Mouse (Mus musculus): ENCODE measurements at regions not wholly inside any gene's neighbourhood (a gene's known extent, or its start where the extent isn't known, plus 50 kb on each side); places are given as distances from the start of the nearest gene placed in this dataset.
"Not testable (repeated sequence)": the region's sequence is repeated elsewhere in the genome, so short reads cannot be mapped to it uniquely, and the experiment has no call there.

- DNase-seq (ENCODE audit: low spot score), result no peak
These were observed 377.1 kb upstream of the Ngly1 start for GRCm38 (mm10) chr14:15872013-15872412.

GRCm38 (mm10) chr14:15880146-15880545 lies 368.9 kb upstream of the Ngly1 start:
- no peak for DNase-seq (ENCODE audit: low spot score)

- DNase-seq (ENCODE audit: low spot score), result peak; percentile 45
These were observed 367.8 kb upstream of the Ngly1 start for GRCm38 (mm10) chr14:15881284-15881683.

GRCm38 (mm10) chr14:15884641-15885340 lies 364.3 kb upstream of the Ngly1 start:
- no peak for DNase-seq (ENCODE audit: low spot score)

DNA sequence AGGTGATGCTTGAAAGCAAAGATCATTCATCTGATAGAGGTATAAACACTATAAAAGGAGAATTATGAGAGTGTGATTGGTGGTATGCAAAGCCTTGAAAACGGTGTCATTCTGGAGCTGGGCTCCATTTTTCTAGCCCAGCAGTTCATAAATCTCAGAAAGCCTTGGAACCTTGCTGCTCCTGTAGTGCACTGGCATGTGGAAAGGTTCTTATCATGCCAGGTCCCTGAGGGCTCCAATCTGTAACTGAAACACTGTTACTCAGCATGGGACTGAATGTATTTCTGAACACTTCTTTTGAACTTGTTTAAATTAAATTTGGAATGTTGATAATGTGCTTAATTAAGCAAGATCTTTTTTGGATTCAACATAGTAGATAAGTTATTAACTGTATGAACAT lies 352.0 kb upstream of the Ngly1 start:
- DNase-seq (ENCODE audit: low spot score), result no peak

- not testable (repeated sequence) for DNase-seq (ENCODE audit: low spot score)
These were observed 342.7 kb upstream of the Ngly1 start for GRCm38 (mm10) chr14:15906429-15906828.

GRCm38 (mm10) chr14:15913206-15913605 lies 335.9 kb upstream of the Ngly1 start:
- DNase-seq (ENCODE audit: low spot score), result not testable (repeated sequence)

- DNase-seq (ENCODE audit: low spot score), result no peak
These were observed 334.9 kb upstream of the Ngly1 start for GRCm38 (mm10) chr14:15914176-15914575.

- DNase-seq (ENCODE audit: low spot score), result peak; percentile 13
These were observed 324.4 kb upstream of the Ngly1 start for GRCm38 (mm10) chr14:15924676-15925075.

DNA sequence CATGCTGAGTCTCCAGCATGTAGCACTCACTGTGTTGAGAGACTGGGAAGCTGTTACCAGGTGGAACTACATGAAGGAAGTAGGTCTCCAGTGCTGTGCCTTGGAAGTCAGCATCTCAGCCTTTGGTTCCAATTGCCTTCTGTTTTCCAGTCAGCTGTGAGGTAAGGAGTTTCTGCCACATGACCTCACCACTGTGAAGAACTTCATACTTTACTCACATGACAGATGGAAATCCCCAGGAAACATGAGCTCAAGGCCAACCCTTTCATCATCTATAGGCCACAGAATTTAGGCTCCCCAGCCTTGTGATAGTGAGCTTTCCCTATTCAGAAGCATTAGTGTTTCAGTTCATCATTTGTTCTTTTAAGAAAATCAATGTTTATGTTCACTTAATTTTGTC lies 314.4 kb upstream of the Ngly1 start:
- no peak for DNase-seq (ENCODE audit: low spot score)

DNA sequence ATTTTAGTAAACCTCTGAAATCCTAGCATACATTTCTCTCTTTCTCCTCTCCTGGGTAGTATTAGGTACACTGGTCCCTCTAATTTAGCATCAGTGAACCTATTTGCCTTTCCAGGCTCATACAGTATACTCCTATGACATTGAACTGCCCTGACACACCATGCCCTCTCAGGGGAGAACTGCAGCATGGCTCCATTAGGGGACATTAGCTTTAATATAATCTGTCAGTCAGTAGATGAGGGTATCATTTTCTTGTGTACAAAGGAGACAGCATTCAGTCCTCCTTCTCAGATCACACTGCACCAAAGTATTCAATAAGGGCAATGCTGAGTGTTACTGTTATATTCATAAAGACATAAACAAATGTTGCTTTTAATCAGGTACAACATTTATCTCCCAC lies 278.8 kb upstream of the Ngly1 start:
- DNase-seq (ENCODE audit: low spot score), result no peak

DNA sequence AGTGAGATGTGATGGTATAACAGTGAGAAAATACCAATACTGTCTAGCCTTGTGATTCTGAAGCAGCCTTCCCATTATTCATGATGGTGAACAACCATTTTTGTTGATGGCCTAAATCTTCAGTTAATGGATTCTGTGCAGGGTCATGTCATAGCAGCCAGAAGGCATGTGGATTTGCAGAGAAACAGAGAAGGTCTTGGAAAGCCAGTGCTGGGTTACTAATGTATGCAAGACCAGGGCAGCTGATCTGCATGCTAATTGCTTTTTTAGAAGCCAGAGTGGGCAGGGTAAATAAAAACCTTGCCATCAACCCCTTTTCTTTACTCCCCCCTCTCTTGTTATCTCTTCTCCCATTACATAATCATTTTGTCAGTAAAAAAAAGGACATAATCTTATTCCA lies 278.3 kb upstream of the Ngly1 start:
- DNase-seq (ENCODE audit: low spot score), result no peak

DNA sequence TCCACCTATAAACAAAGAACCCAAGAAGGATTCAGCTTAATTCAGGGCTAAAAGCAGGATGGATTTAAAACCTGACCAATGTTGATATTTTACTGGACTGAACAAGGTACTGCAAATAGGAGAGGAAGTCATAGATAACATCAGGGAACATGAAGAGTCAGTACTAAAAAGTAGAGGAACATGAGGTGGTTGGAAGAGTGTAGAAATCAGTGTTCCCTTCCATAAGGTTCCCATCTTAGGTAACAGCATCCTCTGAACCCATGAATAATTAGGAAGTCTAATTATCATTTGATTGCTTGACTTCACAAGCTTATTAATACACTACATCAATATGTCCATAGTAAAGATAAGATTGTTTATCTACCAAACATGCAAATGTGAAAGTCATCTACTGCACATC lies 277.8 kb upstream of the Ngly1 start:
- no peak for DNase-seq (ENCODE audit: low spot score)

GRCm38 (mm10) chr14:15977366-15977765 lies 271.7 kb upstream of the Ngly1 start:
- no peak for DNase-seq (ENCODE audit: low spot score)

- no peak for DNase-seq (ENCODE audit: low spot score)
These were observed 270.8 kb upstream of the Ngly1 start for GRCm38 (mm10) chr14:15978329-15978728.

- DNase-seq (ENCODE audit: low spot score), result no peak
These were observed 243.7 kb upstream of the Ngly1 start for GRCm38 (mm10) chr14:16005409-16005808.

- DNase-seq (ENCODE audit: low spot score), result no peak
These were observed 242.1 kb upstream of the Ngly1 start for GRCm38 (mm10) chr14:16006968-16007367.

DNA sequence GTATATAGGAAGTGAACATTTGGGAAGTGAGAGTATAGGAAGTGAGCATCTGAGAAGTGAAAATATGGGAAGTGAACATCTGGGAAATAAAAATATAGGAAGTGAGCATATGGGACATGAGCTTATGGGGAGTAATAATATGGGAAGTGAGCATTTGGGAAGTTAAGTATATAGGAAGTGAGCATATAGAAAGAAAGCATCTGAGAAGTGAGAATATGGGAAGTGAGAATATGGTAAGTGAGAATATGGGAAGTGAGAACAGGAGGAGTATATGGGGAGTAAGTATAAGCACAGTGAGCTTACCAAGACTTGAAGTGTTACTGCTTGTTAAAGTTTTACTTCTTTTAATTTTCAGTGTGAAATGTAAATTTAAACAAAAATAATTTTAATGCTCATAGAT lies 239.3 kb upstream of the Ngly1 start:
- DNase-seq (ENCODE audit: low spot score), result no peak

GRCm38 (mm10) chr14:16023853-16024252 lies 225.2 kb upstream of the Ngly1 start:
- DNase-seq (ENCODE audit: low spot score), result no peak

- DNase-seq (ENCODE audit: low spot score), result no peak
These were observed 211.3 kb upstream of the Ngly1 start for GRCm38 (mm10) chr14:16037771-16038170.

DNA sequence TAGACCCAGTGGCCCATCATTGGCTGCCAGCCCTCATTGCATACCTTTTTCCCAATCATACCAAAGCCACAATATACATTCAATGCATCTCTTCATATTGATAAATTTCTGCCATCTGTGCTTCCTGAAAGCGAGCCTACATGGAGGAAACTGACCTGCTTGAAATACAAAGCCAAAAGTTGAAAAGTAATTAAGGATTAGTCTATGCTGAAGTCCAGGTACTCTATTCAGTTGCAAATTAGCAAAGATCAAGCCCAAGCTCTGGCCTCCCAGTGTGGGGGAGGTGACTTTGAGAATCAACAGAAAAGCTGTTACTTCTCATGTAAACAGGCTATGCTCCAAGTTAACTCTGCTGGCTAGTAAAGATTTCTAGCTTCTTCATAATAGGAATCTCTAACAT lies 210.7 kb upstream of the Ngly1 start:
- DNase-seq (ENCODE audit: low spot score), result no peak

DNA sequence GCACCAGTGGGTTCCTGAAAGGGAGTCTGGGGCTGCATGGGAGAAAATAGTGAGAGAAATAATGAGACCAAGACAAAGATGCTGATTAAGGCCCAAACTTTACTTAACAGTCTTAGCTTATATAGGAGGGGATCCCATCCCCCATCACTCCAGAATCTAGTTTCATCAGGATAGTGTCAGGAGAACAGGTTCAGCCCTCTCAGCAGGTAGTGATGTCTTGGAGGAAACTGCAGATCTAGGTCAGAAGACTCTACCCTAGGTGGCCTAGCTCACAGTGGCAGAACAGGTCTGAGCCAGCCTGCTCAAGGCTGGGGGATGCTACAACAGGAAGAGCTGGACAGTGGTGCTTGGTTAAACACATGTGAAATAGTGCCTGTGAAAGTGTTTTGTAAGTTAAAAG lies 204.6 kb upstream of the Ngly1 start:
- no peak for DNase-seq (ENCODE audit: low spot score)

- not testable (repeated sequence) for DNase-seq (ENCODE audit: low spot score)
These were observed 176.5 kb upstream of the Ngly1 start for GRCm38 (mm10) chr14:16072534-16072933.

DNA sequence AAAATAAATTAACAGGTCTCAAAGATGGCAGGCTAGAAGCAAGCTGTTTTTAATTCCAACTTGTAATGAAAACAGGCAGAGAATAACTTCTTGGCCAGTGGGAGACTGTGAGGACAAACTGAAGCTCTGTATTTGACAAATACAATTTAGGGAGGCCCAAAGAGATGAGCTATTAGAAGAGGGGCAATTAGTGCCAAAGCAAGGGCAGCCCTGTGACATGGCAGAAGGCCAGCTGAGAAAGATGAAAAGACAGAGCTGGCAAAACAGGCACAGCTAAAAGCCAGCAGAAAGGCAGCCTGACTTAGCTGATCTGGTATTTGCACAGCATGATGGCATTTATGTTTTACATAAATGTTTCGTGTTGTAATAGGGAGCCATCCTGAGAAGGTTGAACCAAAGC lies 175.0 kb upstream of the Ngly1 start:
- DNase-seq (ENCODE audit: low spot score), result no peak
